Mouse (Mus musculus) left cerebral cortex, adult 18-20 months (tissue): ENCODE measurements around the gene Wdr37. TPM values are rescaled to one million over a fixed set of nuclear protein-coding genes. Genes with fewer than 3 reads are reported as not detected.
A peak's percentile ranks its signal among the peaks of the same experiment; 100 is the strongest.
"Not testable (repeated sequence)": the region's sequence is repeated elsewhere in the genome, so short reads cannot be mapped to it uniquely, and the experiment has no call there.

Experiments
- DNase-seq, 2 experiments: peaks; one replicate each; pipeline ENCODE4 v3.0.0; 2021 to 2022; ENCODE audit warnings: low spot score in 2 of 2, mixed read lengths in 1 of 2
- long read RNA-seq, 2 experiments: library from polyadenylated mRNA; stranded (forward); transcript quantifications; one replicate each; pipeline ENCODE4 v2.0.0; 2021
- total RNA-seq, 2 experiments: library from RNA; stranded (reverse); gene quantifications; 2 replicates each; pipeline ENCODE4 v1.2.3; 2021

Wdr37 gene
- total RNA-seq = 100 to 1,000 TPM in 1 of 2 experiments, 10 to 100 TPM in 1; 96.8 to 100 TPM
- long read RNA-seq, experiment 1, full-length matches to known transcripts = 22 of 37 reads
- long read RNA-seq, experiment 1, partial matches to known transcripts = 3 of 37 reads
- long read RNA-seq, experiment 1, other reads (novel, unspliced or antisense) = 12 of 37 reads
- long read RNA-seq, experiment 2, full-length matches to known transcripts = 18 of 41 reads
- long read RNA-seq, experiment 2, partial matches to known transcripts = 7 of 41 reads
- long read RNA-seq, experiment 2, other reads (novel, unspliced or antisense) = 16 of 41 reads

DNA sequence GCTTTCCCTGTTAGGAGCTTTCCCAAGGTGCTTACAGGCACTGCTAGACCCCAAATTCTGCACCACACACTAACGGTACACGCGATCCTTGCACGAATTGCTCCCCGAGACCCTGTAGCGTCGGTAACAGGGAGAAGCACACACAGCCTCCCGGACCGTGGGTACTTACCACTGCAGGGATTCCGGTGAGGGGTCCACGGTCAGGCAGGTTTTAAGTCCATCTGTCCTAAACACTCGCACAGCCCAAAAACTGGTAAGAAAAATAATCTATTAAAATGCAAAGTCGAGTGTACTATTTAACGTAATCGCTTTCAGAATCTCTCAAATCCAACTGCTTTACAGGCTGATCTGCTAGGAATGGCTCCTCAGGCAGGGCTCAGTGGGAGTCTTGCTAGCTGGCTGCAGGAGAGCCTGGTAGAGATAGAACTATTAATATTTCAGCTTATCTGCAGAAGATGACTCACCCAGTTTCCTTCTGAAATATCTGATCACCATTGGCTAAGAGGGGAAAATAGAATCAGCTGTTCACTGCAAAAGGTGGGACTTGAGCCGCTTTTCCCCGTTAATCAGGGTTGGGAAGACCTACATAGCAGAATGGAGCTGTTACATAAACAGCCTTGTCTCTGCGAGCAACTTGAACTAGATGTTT, at the start of gene Wdr37:
Gene Wdr37, minus strand, starts transcription at position 596 of the 649 bp plus-strand sequence.
- peak; percentile 53 to 65 for DNase-seq

DNA sequence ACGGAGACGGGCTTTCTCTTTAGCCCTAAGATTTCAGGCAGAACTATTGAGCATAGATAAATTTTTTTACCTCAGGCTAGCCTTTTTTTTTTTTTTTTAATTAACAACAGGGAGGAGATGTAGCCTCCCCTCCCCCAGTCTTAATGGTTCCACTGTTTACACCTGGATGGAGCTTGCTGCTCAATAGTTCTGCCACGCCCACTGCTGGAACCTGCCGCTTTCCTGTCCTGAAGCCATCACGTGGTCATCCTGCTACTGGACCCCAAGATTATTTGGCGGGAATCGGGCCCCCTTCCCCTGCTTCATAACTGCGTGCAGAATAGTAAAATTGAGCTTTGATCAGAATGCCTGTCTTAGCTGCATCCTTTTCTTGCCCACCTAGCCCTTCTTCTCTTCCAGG, 42.2 kb upstream of the Wdr37 start:
- DNase-seq = not testable (repeated sequence)

DNA sequence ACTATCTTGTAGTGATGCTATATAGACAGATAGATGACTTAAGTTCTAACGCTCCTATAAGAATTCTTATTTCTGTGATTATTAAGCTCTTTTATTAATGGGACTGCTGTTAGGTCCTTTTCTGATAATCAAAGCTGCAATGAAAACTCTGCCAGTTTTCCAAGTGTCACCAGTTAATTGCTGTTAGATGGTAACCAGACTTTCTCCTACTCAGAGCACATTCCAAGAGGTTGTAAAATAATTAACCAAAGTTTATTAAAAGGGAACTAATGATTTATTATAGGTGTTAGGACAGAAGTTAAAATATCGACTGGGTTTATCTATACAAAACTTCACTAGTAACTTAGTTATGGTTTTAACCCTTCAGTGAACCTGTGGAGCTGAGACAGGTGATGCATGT, 34.3 kb upstream of the Wdr37 start:
- DNase-seq = not testable (repeated sequence)

DNA sequence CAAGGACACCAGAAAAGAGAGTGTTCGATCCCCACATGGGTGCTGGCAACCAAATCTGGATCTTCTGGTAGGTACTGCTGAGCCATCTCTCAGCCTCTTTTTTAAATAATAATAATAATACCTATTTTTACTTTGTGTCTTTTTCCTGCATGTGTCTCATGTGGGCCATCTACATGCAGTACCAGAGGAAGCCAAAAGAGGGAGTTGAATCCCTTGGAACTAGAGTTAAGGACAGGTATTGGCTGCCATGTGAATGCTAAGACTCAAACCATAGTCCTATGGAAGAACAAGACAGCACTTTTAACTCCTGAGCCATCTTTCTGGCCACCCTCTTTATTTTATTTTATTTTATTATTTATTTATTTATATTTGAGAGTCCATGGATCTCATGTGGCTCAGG, 16.9 kb upstream of the Wdr37 start:
- no peak for DNase-seq

DNA sequence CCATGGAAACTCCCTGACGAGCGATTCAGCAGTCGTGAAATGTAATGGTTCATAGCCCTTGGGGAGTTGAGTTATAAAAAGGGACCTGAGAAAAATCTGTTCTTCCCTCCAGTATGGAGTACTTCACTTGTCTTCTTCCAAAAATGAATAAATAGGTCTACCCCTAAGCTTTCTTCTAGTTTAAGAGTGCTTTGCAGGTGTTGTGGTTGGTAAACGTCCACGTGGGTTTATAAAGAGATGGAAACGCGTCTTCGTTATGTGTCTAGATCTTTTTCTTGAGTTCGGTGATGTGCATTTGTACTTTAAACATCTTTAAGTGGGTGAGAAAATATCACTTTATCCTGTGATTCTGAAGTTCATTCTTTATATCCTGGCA, 14.5 kb upstream of the Wdr37 start:
- no peak for DNase-seq

DNA sequence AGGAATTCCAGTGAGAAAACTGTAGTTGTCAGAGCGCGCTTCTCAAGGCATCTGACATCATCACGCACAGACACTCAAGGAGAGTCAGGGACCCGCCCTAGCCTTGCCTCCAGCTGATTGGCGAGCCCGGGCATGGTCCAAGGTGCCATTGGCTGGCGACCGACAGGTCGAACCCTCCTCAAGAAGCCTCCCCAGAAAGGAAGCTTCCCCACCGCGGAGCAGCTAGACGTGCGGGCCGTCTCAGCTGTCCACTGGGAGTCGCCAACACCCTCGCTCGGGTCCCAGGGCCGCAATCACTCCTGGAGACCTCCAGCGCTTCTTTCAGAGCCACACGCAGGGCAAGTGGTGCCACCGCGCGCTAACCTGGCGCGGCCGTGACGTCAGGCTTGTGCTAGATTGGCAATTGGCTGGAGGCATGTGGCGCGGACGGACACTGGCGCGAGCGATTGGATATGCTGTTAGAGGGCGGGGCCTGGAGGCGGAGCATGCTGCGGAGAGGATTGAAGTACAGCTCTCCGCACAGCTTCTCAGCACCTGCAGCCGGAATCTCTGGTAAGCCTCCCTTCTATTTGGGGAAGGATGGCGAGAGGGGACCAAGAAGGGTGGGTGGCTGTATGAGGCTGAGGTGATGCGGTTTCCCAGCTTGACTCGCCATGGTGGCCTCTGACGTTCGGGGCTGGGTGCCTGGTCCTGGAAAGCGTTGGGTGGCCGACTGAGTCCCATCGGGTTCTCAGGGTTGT, 13.9 kb upstream of the Wdr37 start, which contains the start of gene Idi1:
Gene Idi1, plus strand, starts transcription at position 57 of the 740 bp plus-strand sequence.
- peak; percentile 96 to 98 for DNase-seq

DNA sequence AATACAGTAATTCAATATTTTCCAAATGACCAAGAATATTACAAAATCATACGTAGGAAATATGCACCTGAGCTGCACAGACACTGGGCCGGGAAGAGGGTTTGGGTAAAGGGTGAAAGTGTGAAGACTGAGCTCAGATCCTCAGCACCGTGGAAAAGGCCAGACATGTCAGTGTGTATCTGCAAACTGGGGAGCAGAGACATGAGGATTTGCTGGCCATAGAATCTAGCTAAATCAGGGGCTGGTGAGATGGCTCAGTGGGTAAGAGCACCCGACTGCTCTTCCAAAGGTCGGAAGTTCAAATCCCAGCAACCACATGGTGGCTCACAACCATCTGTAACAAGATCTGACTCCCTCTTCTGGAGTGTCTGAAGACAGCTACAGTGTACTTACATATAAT, 12.2 kb upstream of the Wdr37 start:
- not testable (repeated sequence) for DNase-seq

DNA sequence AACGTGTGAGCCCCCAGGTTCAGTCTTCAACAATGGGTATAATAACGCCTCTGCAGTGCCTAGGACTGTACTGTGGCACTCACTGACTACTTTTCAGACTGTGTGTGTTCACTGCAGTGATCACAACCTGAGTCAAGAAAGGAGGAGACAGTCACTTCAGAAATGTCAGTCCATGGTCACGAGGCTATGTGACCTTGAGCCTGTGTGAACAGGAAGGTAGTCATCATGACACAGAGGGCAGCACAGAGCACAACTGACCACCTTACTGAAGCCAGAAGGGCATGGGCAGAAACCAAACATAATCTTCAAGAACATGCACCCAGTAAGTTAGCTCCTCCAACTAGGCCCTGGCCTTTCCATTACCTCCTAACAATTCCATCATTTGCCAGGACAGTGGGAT, 9.9 kb upstream of the Wdr37 start:
- no peak for DNase-seq

DNA sequence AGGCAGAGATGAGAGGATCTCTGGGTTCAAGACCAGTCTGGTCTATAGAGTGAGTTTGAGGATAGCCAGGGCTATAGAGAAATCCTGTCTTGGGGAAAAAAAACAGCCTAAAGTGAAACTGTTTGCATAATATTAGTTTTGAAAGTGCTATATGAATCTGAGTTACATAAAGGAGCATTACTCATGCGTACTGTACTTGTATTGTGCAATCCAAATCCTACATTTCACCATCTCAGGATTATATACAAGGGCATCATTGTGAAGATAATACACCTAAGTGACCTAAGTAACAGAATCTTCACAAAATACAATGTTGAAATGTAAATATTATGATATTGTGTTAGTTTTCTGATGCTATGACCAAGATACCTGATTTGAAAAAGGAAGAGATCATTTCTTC, 2.1 kb upstream of the Wdr37 start:
- no peak for DNase-seq

DNA sequence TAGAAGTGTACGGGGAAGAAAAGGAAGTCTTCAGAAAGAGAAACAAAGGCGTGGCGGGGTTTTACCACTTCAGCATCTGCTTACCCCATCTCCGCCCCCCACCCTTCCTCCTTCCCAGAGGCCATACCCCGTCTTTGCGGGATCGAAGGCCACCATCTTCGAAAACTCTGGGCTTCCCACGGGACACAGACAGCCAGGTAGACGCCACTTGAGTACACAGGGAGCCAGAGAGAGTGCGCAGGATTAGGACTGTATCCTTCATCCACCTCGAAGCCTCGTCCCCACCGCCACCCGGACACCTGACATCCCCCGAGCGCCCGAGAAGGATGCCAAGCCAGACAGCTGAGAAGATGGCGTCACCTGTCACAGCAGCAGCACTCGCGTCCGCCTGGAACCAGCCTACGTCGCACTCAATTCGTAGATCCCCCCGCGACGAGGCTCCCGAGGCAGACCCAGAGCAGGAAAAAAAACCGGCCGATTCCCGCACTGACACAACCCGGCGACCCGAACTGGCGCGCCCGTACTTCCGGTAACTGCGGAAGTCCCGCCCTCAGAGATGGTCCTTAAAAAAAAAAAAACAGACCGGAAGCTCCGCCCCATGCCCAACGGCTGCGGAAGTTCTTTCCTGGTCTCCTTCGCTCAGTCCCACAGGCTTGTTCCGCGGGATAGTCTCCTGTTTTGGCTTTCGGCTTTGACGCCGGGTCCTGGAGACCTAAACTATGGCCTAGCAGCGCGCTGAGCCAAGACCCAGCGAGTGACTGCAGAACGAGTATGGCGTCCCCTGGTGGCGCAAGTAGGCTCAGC, 997 bp downstream of the Wdr37 start:
- peak; percentile 84 to 87 for DNase-seq

DNA sequence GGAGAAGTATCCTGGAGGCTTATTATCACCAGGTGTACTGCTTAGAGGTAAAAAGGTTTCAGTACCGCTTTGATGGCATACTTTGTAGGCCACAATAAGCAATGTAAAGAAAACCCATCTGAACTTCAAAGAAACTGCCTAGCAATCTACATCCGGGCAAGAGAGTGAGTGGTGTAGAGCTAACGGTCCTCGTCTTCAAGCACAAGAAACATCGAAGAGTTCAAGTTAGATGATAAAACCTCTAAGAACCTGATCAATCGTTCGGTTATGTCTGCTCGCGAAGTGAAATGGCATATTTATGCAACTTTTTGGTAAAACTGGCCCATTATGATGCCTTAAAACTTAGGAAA, 1.6 kb downstream of the Wdr37 start:
- DNase-seq = no peak

DNA sequence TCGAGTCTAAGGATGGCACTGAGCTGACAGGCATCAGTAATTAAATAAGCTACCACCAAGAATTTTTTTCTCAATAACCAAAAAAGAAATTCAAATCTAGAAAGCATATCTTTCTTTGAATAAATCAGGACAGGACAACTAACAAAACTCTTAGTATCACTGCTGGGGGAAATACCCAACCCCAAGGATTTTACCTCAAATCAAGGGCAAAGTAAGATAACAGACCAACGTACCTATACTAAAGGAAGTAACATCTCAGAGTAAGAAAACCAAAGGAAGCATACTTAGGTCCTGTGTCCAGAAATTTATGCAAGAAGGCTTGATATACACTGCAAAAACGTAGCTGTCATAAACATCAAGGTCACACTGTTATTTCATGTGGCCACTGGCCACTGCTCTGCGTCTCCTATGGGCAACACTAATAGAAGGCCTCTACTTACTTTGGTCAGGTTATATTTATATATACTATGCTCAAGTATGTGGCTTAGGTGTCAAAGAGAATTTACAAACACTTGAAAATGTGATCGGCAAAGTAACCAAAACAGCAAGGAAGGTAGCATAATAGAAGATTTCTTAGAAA, 2.0 kb downstream of the Wdr37 start:
- no peak for DNase-seq

DNA sequence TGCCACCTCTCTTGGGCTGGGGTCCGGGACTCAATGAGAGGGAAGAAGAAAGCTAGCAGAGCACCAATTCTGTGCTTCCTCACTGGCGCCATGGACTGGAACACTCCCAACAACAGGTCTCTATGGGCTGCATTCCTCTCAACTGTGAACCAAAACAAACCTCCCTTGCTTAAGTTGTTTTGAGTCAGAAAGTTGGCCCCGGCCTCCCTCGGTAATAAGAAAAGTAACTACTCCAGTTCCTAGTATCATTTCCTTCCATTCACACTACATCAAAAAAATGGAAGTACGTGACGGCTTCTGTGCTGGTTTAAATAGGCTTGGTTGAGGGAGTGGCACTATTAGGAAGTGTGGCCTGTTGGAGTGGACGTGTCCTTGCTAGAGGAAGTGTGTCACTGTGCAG, 5.1 kb downstream of the Wdr37 start:
- no peak for DNase-seq

DNA sequence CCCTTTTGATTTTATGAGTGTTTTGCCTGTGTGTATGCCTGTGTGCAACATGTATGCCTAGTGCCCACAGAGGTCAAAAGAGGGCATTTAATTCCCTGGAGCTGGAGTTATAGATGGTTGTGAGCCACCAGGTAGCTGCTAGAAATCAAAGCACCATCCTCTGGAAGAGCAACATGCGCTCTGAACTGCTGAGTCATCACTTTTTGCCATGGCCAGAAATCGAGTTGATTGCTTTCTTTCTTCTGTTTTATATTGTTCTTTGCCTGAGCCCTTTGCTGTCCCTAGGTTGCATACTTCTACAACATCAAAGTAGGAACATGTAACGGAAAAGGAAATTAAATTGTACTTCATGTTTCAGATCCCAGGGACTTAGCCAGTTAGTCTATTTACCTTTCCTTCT, 6.7 kb downstream of the Wdr37 start:
- no peak for DNase-seq

DNA sequence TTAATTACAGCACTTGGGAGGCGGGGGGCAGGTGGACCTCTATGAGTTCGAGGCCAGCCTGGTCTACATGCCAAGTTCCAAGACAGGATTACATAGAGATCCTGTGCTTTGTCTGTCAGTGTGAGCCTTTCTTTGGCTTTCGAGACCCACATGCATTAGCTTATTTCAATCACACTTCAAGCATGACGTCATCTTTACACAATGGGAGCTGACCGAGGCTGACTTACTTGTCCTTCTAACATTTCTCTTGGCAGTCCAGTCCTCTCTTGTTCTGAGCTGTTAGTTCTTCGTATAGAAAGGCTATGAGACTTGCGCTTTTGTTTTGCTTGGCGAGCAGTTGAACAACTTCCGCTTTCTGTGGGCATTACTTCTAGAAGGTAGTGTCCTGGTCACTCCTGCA, 10.8 kb downstream of the Wdr37 start:
- no peak for DNase-seq

DNA sequence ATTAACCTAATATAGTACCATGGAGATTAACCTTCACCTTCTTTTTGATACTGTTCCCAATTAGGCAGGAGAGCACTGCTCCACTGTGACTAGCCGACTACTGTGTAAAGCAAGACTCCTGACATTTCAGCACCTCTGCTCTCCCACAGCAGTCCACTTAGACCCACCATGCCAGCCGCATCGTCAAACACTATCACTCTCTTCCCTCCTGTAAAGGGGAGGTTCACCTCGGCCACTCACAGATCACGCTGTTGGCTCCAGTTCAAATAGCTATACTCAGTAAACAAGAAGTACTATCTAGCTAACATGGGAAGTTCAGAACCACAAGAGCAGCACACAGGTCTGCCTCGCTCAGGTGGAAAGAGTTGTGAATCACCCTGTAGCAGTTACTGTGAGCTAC, 13.3 kb downstream of the Wdr37 start:
- DNase-seq = no peak

DNA sequence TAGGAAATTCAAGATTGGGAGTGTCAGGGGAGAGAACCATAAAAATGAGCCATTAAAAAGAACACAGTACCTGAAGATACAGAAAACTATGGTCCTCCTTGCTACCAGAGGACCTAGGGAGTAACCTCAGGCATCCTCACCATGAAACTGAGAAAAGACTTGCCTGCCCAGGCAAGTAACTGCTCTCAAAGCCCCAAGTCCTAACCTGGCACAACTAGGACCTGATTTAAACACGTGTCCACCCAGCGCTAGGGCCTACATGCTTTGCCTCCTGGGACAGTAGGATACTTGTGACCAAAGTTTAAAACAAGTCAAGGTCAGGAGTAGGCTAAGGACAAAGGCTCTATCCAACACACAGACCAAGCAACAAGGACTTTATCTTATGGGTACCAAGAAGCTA, 16.9 kb downstream of the Wdr37 start:
- no peak for DNase-seq

DNA sequence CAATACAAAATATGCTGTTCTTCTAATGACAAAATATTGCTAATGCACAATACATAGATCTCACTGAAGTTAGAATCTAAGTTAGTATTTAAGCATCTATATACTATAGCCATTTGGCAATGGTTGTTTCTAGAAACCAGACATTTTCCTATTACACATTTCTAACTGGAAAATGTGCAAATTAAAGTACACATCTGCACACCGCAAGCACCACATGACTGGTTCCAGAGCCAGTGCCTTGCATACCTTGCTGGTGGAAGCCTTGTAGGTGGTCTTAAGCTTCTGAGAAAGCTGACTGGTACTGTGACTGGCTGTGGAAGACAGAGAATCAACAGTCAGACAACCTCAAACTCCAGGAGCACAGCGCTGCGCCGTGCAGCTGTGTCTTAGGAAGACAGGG, 18.3 kb downstream of the Wdr37 start:
- no peak for DNase-seq

DNA sequence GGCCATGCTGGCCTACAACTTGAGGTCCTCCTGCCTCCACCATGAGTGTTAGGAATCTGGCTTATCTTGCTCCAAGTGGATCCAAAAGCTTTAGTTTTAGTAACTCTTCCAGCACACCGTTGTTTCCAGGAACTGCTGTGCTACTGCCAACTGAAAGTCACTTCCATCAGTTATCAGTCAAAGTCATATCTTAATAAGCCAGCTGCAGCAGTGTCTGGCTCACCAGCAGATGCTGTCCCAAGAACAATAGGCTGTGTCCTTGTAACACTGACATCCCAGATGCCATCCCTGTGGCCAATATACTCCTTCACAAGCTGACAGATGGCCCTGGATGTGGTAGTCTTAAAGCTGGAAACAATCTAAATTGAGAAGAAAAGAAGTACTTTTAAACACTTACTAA, 22.4 kb downstream of the Wdr37 start:
- no peak for DNase-seq

DNA sequence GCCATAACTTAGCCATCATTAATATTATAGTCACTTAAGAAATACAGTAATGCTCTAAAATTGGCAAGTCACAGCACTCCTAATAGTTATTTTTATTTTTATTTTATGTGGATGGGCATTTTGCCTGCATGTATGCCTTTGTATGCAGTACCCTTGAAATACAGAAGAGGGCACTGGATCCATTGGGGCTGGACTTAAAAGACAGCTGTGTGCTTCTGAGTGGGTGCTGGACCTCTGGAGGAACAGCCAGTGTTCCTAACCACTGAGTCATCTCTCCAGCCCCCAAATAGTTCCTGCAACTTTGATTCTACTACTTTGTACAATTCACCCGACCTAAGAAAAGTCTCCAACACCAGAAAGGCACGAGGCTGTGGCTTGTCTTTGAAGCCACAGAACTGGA, 24.0 kb downstream of the Wdr37 start:
- DNase-seq = no peak

DNA sequence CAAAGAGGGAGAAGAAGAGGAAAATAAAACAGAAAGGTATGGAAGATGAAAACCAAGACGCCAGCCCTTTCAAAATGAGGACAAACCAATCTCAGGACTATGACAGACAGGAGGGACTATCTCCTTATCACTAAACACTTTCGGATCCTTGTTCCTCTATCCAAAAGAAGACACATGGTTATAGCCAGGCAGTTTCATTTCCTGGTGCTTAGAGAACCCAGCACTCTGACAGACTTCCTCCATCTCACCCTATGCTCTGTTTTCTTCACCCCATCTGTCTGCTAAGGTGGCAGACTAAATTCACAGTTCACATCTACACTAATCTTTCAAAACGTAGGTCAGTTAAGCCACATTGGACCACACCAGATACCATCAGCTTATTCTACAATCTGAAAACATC, 29.4 kb downstream of the Wdr37 start:
- DNase-seq = no peak
